Mouse (Mus musculus): Measurements from ENCODE around the gene Sh3bgrl3. TPM values are rescaled to one million over a fixed set of nuclear protein-coding genes. Genes with fewer than 3 reads are reported as not detected.
A peak's percentile ranks its signal among the peaks of the same experiment; 100 is the strongest.

Gene Sh3bgrl3
- polyA plus RNA-seq, 1 experiment from 2014 or later = 397 TPM

DNA sequence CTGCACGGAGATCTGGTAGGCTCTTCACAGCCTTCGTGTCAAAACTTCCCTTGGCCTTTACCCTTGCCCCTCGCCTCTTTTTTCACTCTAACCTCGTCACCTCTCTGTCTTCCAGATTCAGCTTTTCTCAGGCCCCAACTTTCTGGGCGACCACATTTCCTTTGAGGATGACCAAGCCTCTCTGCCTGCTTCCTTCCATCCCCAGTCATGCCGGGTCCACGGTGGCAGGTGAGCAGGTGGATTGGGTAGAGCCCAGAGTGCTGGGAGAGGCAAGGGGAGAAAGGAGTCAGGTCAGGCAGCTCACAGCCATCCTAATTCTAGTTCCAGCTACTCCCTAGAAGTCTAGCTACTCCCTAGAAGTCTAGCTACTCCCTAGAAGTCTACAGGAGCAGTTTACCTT is 46.1 kb downstream of the Sh3bgrl3 start:
- H3K4me2 ChIP-seq (ENCODE audit: low read depth, low read length) = peak overlapping the region; percentile 76
- no peaks in the 10 kb centered on the region for H3K9me3 ChIP-seq (replicated peaks; ENCODE audit: control insufficient read depth, low read length)
- no peaks in the 10 kb centered on the region for H3K27me3 ChIP-seq (ENCODE audit: control insufficient read depth, insufficient read depth, low read length)
- peaks cover 4% of the 10 kb centered on the region for H3K4me1 ChIP-seq (ENCODE audit: control insufficient read depth, insufficient read depth, low read length)
- peak overlapping the region; percentile 29; the same call in 1 of the 2 replicates for H3K9ac ChIP-seq (ENCODE audit: low read length)
- ATAC-seq (ENCODE audit: insufficient read depth, low FRiP score) = no peak
- H3K36me3 ChIP-seq (ENCODE audit: control insufficient read depth, insufficient read depth, low read length) = no peaks in the 10 kb centered on the region
- no peak overlapping the region for H3K27ac ChIP-seq (ENCODE audit: low read length)
- WGBS = 7% methylated on average over 7 of the region's 7 CpGs
- peak overlapping the region; percentile 37 for H3K4me3 ChIP-seq (replicated peaks; ENCODE audit: low read length)

GRCm38 (mm10) chr4:134081730-134082386 is 46.7 kb downstream of the Sh3bgrl3 start:
- under 1% methylated on average over 40 of the region's 41 CpGs for WGBS
- Histone ChIP-seq H3K4me3 (replicated peaks; ENCODE audit: low read length) (peak overlapping the region; percentile 37), H3K9me3 (replicated peaks; ENCODE audit: control insufficient read depth, low read length) (no peaks in the 10 kb centered on the region), H3K9ac (ENCODE audit: low read length) (peak overlapping the region; percentile 42; the same call in 1 of the 2 replicates), H3K27ac (ENCODE audit: low read length) (no peak overlapping the region), H3K4me1 (ENCODE audit: control insufficient read depth, insufficient read depth, low read length) (peaks cover 4% of the 10 kb centered on the region), H3K27me3 (ENCODE audit: control insufficient read depth, insufficient read depth, low read length) (no peaks in the 10 kb centered on the region), H3K36me3 (ENCODE audit: control insufficient read depth, insufficient read depth, low read length) (no peaks in the 10 kb centered on the region), H3K4me2 (ENCODE audit: low read depth, low read length) (peak overlapping the region; percentile 76)
- ATAC-seq (ENCODE audit: insufficient read depth, low FRiP score) = peak; percentile 94

GRCm38 (mm10) chr4:134080674-134081073 is 47.9 kb downstream of the Sh3bgrl3 start:
- 85% methylated on average over 4 of the region's 4 CpGs for WGBS
- no peak for ATAC-seq (ENCODE audit: insufficient read depth, low FRiP score)
- Histone ChIP-seq H3K9ac (ENCODE audit: low read length) (no peak overlapping the region), H3K36me3 (ENCODE audit: control insufficient read depth, insufficient read depth, low read length) (no peaks in the 10 kb centered on the region), H3K9me3 (replicated peaks; ENCODE audit: control insufficient read depth, low read length) (no peaks in the 10 kb centered on the region), H3K27ac (ENCODE audit: low read length) (no peak overlapping the region), H3K4me1 (ENCODE audit: control insufficient read depth, insufficient read depth, low read length) (peaks cover 4% of the 10 kb centered on the region), H3K27me3 (ENCODE audit: control insufficient read depth, insufficient read depth, low read length) (no peaks in the 10 kb centered on the region), H3K4me2 (ENCODE audit: low read depth, low read length) (no peak overlapping the region), H3K4me3 (replicated peaks; ENCODE audit: low read length) (no peak overlapping the region)

- ATAC-seq (ENCODE audit: insufficient read depth, low FRiP score) = no peak
- H3K27ac ChIP-seq (ENCODE audit: low read length) = no peak overlapping the region
- no peak overlapping the region for H3K4me2 ChIP-seq (ENCODE audit: low read depth, low read length)
- no peaks in the 10 kb centered on the region for H3K27me3 ChIP-seq (ENCODE audit: control insufficient read depth, insufficient read depth, low read length)
- no peak overlapping the region for H3K9ac ChIP-seq (ENCODE audit: low read length)
- no peak overlapping the region for H3K4me3 ChIP-seq (replicated peaks; ENCODE audit: low read length)
- 11% methylated on average over 3 of the region's 3 CpGs for WGBS
- no peaks in the 10 kb centered on the region for H3K9me3 ChIP-seq (replicated peaks; ENCODE audit: control insufficient read depth, low read length)
- H3K36me3 ChIP-seq (ENCODE audit: control insufficient read depth, insufficient read depth, low read length) = no peaks in the 10 kb centered on the region
- H3K4me1 ChIP-seq (ENCODE audit: control insufficient read depth, insufficient read depth, low read length) = peaks cover 4% of the 10 kb centered on the region
Measured at GRCm38 (mm10) chr4:134078694-134079093, 49.9 kb downstream of the Sh3bgrl3 start.

Other genes starting within 250 kb of the Sh3bgrl3 start
- gene Rps6ka1, start 241.0 kb downstream of the Sh3bgrl3 start, polyA plus RNA-seq (2015; fragmentation: Nextera tagmentation; extraction: Ambion mirVana) = 69.2 and 71.8 TPM in 2 replicates
- 1,639 and 1,753 TPM in 2 replicates for gene Hmgn2, start 160.1 kb downstream of the Sh3bgrl3 start, polyA plus RNA-seq (2015; fragmentation: Nextera tagmentation; extraction: Ambion mirVana)
- gene Dhdds, start 127.9 kb downstream of the Sh3bgrl3 start, polyA plus RNA-seq (2015; fragmentation: Nextera tagmentation; extraction: Ambion mirVana) = 43.0 and 45.8 TPM in 2 replicates
- gene Lin28a, start 109.9 kb downstream of the Sh3bgrl3 start, polyA plus RNA-seq (2015; fragmentation: Nextera tagmentation; extraction: Ambion mirVana) = 0.13 and 0.22 TPM in 2 replicates
- not detected in 2 replicates for gene Zfp683, start 75.0 kb downstream of the Sh3bgrl3 start, polyA plus RNA-seq (2015; fragmentation: Nextera tagmentation; extraction: Ambion mirVana)
- 19.3 and 26.8 TPM in 2 replicates for gene Crybg2, start 68.0 kb downstream of the Sh3bgrl3 start, polyA plus RNA-seq (2015; fragmentation: Nextera tagmentation; extraction: Ambion mirVana)
- 25.8 and 44.2 TPM in 2 replicates for gene Cd52, start 33.7 kb downstream of the Sh3bgrl3 start, polyA plus RNA-seq (2015; fragmentation: Nextera tagmentation; extraction: Ambion mirVana)
- gene Ubxn11, start 26.2 kb downstream of the Sh3bgrl3 start, polyA plus RNA-seq (2015; fragmentation: Nextera tagmentation; extraction: Ambion mirVana) = 6.4 and 7.0 TPM in 2 replicates
- 110 and 113 TPM in 2 replicates for gene Cep85, start 58.3 kb upstream of the Sh3bgrl3 start, polyA plus RNA-seq (2015; fragmentation: Nextera tagmentation; extraction: Ambion mirVana)
- not detected in 2 replicates for gene Gm7534, start 74.2 kb upstream of the Sh3bgrl3 start, polyA plus RNA-seq (2015; fragmentation: Nextera tagmentation; extraction: Ambion mirVana)
- gene Catsper4, start 98.6 kb upstream of the Sh3bgrl3 start, polyA plus RNA-seq (2015; fragmentation: Nextera tagmentation; extraction: Ambion mirVana) = 0.30 and 0.55 TPM in 2 replicates
- gene Cnksr1, start 109.6 kb upstream of the Sh3bgrl3 start, polyA plus RNA-seq (2015; fragmentation: Nextera tagmentation; extraction: Ambion mirVana) = 10.7 and 13.4 TPM in 2 replicates
- gene E130218I03Rik, start 114.9 kb upstream of the Sh3bgrl3 start, polyA plus RNA-seq (2015; fragmentation: Nextera tagmentation; extraction: Ambion mirVana) = 0.26 and 0.45 TPM in 2 replicates
- 12.9 and 13.0 TPM in 2 replicates for gene Zfp593, start 116.8 kb upstream of the Sh3bgrl3 start, polyA plus RNA-seq (2015; fragmentation: Nextera tagmentation; extraction: Ambion mirVana)
- gene Gm30191, start 118.1 kb upstream of the Sh3bgrl3 start, polyA plus RNA-seq (2015; fragmentation: Nextera tagmentation; extraction: Ambion mirVana) = not detected in 2 replicates
- gene Grrp1, start 125.3 kb upstream of the Sh3bgrl3 start, polyA plus RNA-seq (2015; fragmentation: Nextera tagmentation; extraction: Ambion mirVana) = 3.2 and 3.5 TPM in 2 replicates
- 17.7 and 19.0 TPM in 2 replicates for gene Pdik1l, start 159.1 kb upstream of the Sh3bgrl3 start, polyA plus RNA-seq (2015; fragmentation: Nextera tagmentation; extraction: Ambion mirVana)
- 0.37 and 1.4 TPM in 2 replicates for gene Trim63, start 186.3 kb upstream of the Sh3bgrl3 start, polyA plus RNA-seq (2015; fragmentation: Nextera tagmentation; extraction: Ambion mirVana)
- 0.91 and 1.1 TPM in 2 replicates for gene Slc30a2, start 214.4 kb upstream of the Sh3bgrl3 start, polyA plus RNA-seq (2015; fragmentation: Nextera tagmentation; extraction: Ambion mirVana)